Mouse (Mus musculus) CH12.LX (cell line): ENCODE results near the gene Ush1g. TPM values are rescaled to one million over a fixed set of nuclear protein-coding genes. Genes with fewer than 3 reads are reported as not detected.

ENCODE experiments used
- DNase-seq: peaks from one replicate; pipeline ENCODE4 v3.0.0-alpha.2; 2013; ENCODE audit errors: extremely low read depth
- H3K27ac ChIP-seq: 2 replicates; pipeline ENCODE4 v1.5.1; 2012; ENCODE audit warnings: low read depth, mild to moderate bottlenecking, control low read depth, moderate library complexity; ENCODE audit not compliant: insufficient read depth
- H3K27me3 ChIP-seq: replicated peaks from 2 replicates; pipeline ENCODE3; 2012; ENCODE audit warnings: inconsistent platforms
- H3K36me3 ChIP-seq, 2 experiments: replicated peaks in 1 of 2; 2 replicates each; pipeline versions ENCODE3 to v1.6.1; 2012; ENCODE audit warnings: inconsistent platforms in 1 of 2, low read length in 1 of 2, mild to moderate bottlenecking in 1 of 2, mixed read lengths in 1 of 2, moderate library complexity in 1 of 2; ENCODE audit not compliant: control insufficient read depth in 1 of 2, insufficient read depth in 1 of 2
- H3K4me1 ChIP-seq, 2 experiments: 2 replicates each; pipeline ENCODE4 v1.6.1; 2012; ENCODE audit warnings: inconsistent platforms in 1 of 2, moderate library complexity in 1 of 2; ENCODE audit not compliant: insufficient read depth in 2 of 2, control insufficient read depth in 1 of 2
- H3K4me2 ChIP-seq: 2 replicates; pipeline ENCODE4 v1.6.1; 2012; ENCODE audit warnings: low read depth, mild to moderate bottlenecking, control low read depth; ENCODE audit not compliant: poor library complexity, insufficient read depth, severe bottlenecking
- H3K4me3 ChIP-seq, 3 experiments: fragments of 150-350 bp in 1 of 3; sonication (generic) in 1 of 3; replicated peaks in 1 of 3; 2 replicates each; pipeline versions ENCODE3 to v1.5.1; 2011 to 2012; ENCODE audit warnings: low read depth in 2 of 3, low read length in 2 of 3, mild to moderate bottlenecking in 2 of 3, moderate library complexity in 2 of 3, control low read depth in 1 of 3, improper control_type of control experiment in 1 of 3, inconsistent platforms in 1 of 3, mixed read lengths in 1 of 3; ENCODE audit not compliant: poor library complexity in 1 of 3
- H3K79me2 ChIP-seq: replicated peaks from 2 replicates; pipeline ENCODE4 v1.6.1; 2012; ENCODE audit warnings: mild to moderate bottlenecking, moderate library complexity; ENCODE audit not compliant: control insufficient read depth, poor library complexity, insufficient read depth, severe bottlenecking; ENCODE audit errors: extremely low read depth
- H3K9ac ChIP-seq: 2 replicates; pipeline ENCODE4 v1.6.1; 2012; ENCODE audit warnings: low read depth, mild to moderate bottlenecking, control low read depth, moderate library complexity; ENCODE audit not compliant: insufficient read depth
- H3K9me3 ChIP-seq: replicated peaks from 2 replicates; pipeline ENCODE3; 2012; ENCODE audit warnings: low read length, inconsistent platforms, mixed read lengths
- BHLHE40 ChIP-seq: IDR thresholded peaks from 2 replicates; pipeline ENCODE4 v1.6.1; 2011; ENCODE audit warnings: mild to moderate bottlenecking, low read depth, low read length, improper control_type of control experiment
- CTCF ChIP-seq, 2 experiments: IDR thresholded peaks in 1 of 2; conservative IDR thresholded peaks in 1 of 2; 2 replicates each; pipeline ENCODE4 v1.5.1; 2011 to 2012; ENCODE audit warnings: low read depth in 2 of 2, low read length in 2 of 2, improper control_type of control experiment in 1 of 2, inconsistent platforms in 1 of 2, mild to moderate bottlenecking in 1 of 2, moderate library complexity in 1 of 2
- ELF1 ChIP-seq: IDR thresholded peaks from 2 replicates; pipeline ENCODE4 v1.6.1; 2014; ENCODE audit warnings: low read depth, mild to moderate bottlenecking, inconsistent platforms, low read length, improper control_type of control experiment
- ETS1 ChIP-seq: conservative IDR thresholded peaks from 2 replicates; pipeline ENCODE4 v1.6.1; 2012; ENCODE audit warnings: low read depth, mild to moderate bottlenecking, inconsistent platforms, low read length, improper control_type of control experiment, moderate library complexity
- HCFC1 ChIP-seq: IDR thresholded peaks from 2 replicates; pipeline ENCODE4 v1.6.1; 2012; ENCODE audit warnings: low read depth, mild to moderate bottlenecking, inconsistent platforms, low read length, improper control_type of control experiment
- IRF4 ChIP-seq: IDR thresholded peaks from 2 replicates; pipeline ENCODE4 v1.6.1; 2014; ENCODE audit warnings: low read depth, mild to moderate bottlenecking, inconsistent platforms, low read length, improper control_type of control experiment
- JUN ChIP-seq: IDR thresholded peaks from 2 replicates; pipeline ENCODE4 v1.6.1; 2011; ENCODE audit warnings: low read depth, mild to moderate bottlenecking, low read length, improper control_type of control experiment, moderate library complexity; ENCODE audit not compliant: insufficient read depth
- JUND ChIP-seq: conservative IDR thresholded peaks from 2 replicates; pipeline ENCODE4 v1.6.1; 2011; ENCODE audit warnings: low read depth, low read length, improper control_type of control experiment
- MAX ChIP-seq: IDR thresholded peaks from 2 replicates; pipeline ENCODE4 v1.6.1; 2011; ENCODE audit warnings: low read length, improper control_type of control experiment
- MAZ ChIP-seq: IDR thresholded peaks from 2 replicates; pipeline ENCODE4 v1.6.1; 2012; ENCODE audit warnings: low read depth, mild to moderate bottlenecking, inconsistent platforms, low read length, improper control_type of control experiment, moderate library complexity
- MYC ChIP-seq: IDR thresholded peaks from 2 replicates; pipeline ENCODE4 v1.6.1; 2011; ENCODE audit warnings: low read depth, mild to moderate bottlenecking, improper control_type of control experiment, low read length
- NELFE ChIP-seq: IDR thresholded peaks from 2 replicates; pipeline ENCODE4 v1.6.1; 2011; ENCODE audit warnings: low read depth, low read length, improper control_type of control experiment
- NRF1 ChIP-seq: IDR thresholded peaks from 2 replicates; pipeline ENCODE4 v1.6.1; 2014; ENCODE audit warnings: low read depth, mild to moderate bottlenecking, inconsistent platforms, low read length, improper control_type of control experiment, moderate library complexity
- POLR2A ChIP-seq: IDR thresholded peaks from 2 replicates; pipeline ENCODE4 v1.6.1; 2011; ENCODE audit warnings: low read depth, mild to moderate bottlenecking, improper control_type of control experiment, low read length
- POLR2AphosphoS2 ChIP-seq: IDR thresholded peaks from 2 replicates; pipeline ENCODE4 v1.6.1; 2011; ENCODE audit warnings: low read depth, low read length, improper control_type of control experiment
- RAD21 ChIP-seq: IDR thresholded peaks from 2 replicates; pipeline ENCODE4 v1.6.1; 2011; ENCODE audit warnings: low read depth, mild to moderate bottlenecking, low read length, improper control_type of control experiment, moderate library complexity
- SMC3 ChIP-seq: IDR thresholded peaks from 2 replicates; pipeline ENCODE4 v1.6.1; 2011; ENCODE audit warnings: low read depth, low read length, improper control_type of control experiment
- TBP ChIP-seq: conservative IDR thresholded peaks from 2 replicates; pipeline ENCODE4 v1.6.1; 2011; ENCODE audit warnings: low read depth, low read length, improper control_type of control experiment
- TCF12 ChIP-seq: IDR thresholded peaks from 2 replicates; pipeline ENCODE4 v1.6.1; 2014; ENCODE audit warnings: low read depth, mild to moderate bottlenecking, inconsistent platforms, low read length, improper control_type of control experiment
- USF1 ChIP-seq: IDR thresholded peaks from 2 replicates; pipeline ENCODE4 v1.6.1; 2014; ENCODE audit warnings: low read depth, mild to moderate bottlenecking, inconsistent platforms, low read length, improper control_type of control experiment
- USF2 ChIP-seq: conservative IDR thresholded peaks from 2 replicates; pipeline ENCODE4 v1.6.1; 2011; ENCODE audit warnings: low read depth, low read length, improper control_type of control experiment
- ZC3H11A ChIP-seq: IDR thresholded peaks from 2 replicates; pipeline ENCODE4 v1.6.1; 2012; ENCODE audit warnings: low read depth, mild to moderate bottlenecking, inconsistent platforms, low read length, improper control_type of control experiment
- ZKSCAN1 ChIP-seq: IDR thresholded peaks from 2 replicates; pipeline ENCODE4 v1.6.1; 2012; ENCODE audit warnings: low read depth, inconsistent platforms, low read length, improper control_type of control experiment, borderline replicate concordance
- ZMIZ1 ChIP-seq: IDR thresholded peaks from 2 replicates; pipeline ENCODE4 v1.6.1; 2012; ENCODE audit warnings: low read depth, mild to moderate bottlenecking, inconsistent platforms, low read length, improper control_type of control experiment
- ZNF384 ChIP-seq: IDR thresholded peaks from 2 replicates; pipeline ENCODE4 v1.6.1; 2012; ENCODE audit warnings: low read depth, low read length, improper control_type of control experiment, inconsistent platforms
- dilution Hi-C: fragments of 300-500 bp; cut with MboI; formaldehyde crosslinking; loops from 2 replicates; pipeline ENCODE4 v1.14.3; 2020; ENCODE audit warnings: low sequenced_read_pairs; ENCODE audit not compliant: extremely low pct_unique_long_range_greater_than_20kb, extremely low pct_ligation_motif_present
- in situ Hi-C: fragments of 300-500 bp; cut with MboI; formaldehyde crosslinking; loops from 3 replicates; pipeline ENCODE4 v1.14.3; 2019; ENCODE audit warnings: low sequenced_read_pairs, low pct_ligation_motif_present, low pct_unique_long_range_greater_than_20kb, mixed read lengths
- polyA plus RNA-seq: library from polyadenylated mRNA; unstranded; fragments of >175 nt; gene quantifications from 2 replicates; pipeline ENCODE4 v1.2.1, GENCODE M21; 2012; ENCODE audit warnings: low read depth; ENCODE audit not compliant: insufficient read length
- total RNA-seq, 2 experiments: library from RNA; depleted of rRNA; stranded (reverse); fragments of 300-350 nt in 1 of 2; fragments of >200 nt in 1 of 2; gene quantifications; 2 replicates each; pipeline ENCODE4 v1.2.3; 2012 to 2014

Ush1g gene
- total and polyA plus RNA-seq, 3 experiments, result 0.42 TPM; not detected in 2

GRCm38 (mm10) chr11:115354183-115354582 lies 32.3 kb upstream of the Ush1g start:
- TF ChIP-seq IRF4, result 0 out of 2 replicates have a peak, but pooled peaks have one; percentile 18
- no peak for TF ChIP-seq USF2
- TF ChIP-seq POLR2A, result no peak
- peak; percentile 66 for TF ChIP-seq ZC3H11A
- no peak for TF ChIP-seq MAX
- TF ChIP-seq BHLHE40, result no peak
- no peak for TF ChIP-seq TBP
- TF ChIP-seq RAD21, result peak; percentile 86
- TF ChIP-seq JUND, result no peak
- peak; percentile 22; the same call in 1 of the 2 replicates for TF ChIP-seq TCF12
- TF ChIP-seq JUN, result no peak
- peak; percentile 44; the same call in 1 of the 2 replicates for TF ChIP-seq MAZ
- TF ChIP-seq SMC3, result peak; percentile 98
- no peak for TF ChIP-seq ZMIZ1
- TF ChIP-seq HCFC1, result no peak
- 0 out of 2 replicates have a peak, but pooled peaks have one; percentile 13 for TF ChIP-seq ELF1
- no peak for TF ChIP-seq ETS1
- TF ChIP-seq CTCF (conservative IDR thresholded peaks at IDR 0.05 in 1 of 2, IDR thresholded peaks at IDR 0.05 in 1 of 2; ENCODE audit: low read depth in 2 of 2, low read length in 2 of 2), result peak; percentile 96 to 97
- H3K4me3 ChIP-seq, result no peak overlapping the region
- no peak overlapping the region for H3K4me2 ChIP-seq
- no peaks in the 10 kb centered on the region for H3K36me3 ChIP-seq
- in situ Hi-C loops (loop anchor here (10.0 kb wide), 1 partner anchor 361 kb away; no protein-coding TSS in a partner anchor), dilution Hi-C loops (no loop called here)
- peaks cover 3% of the 10 kb centered on the region in 2 experiments; a peak in 2 of 4 replicates for H3K4me1 ChIP-seq
- no peak overlapping the region for H3K27ac ChIP-seq
- no peaks in the 10 kb centered on the region for H3K79me2 ChIP-seq
- DNase-seq, result peak; percentile 85
- H3K27me3 ChIP-seq, result peaks cover 88% of the 10 kb centered on the region
- no peak overlapping the region for H3K9ac ChIP-seq
- H3K9me3 ChIP-seq, result peaks cover 15% of the 10 kb centered on the region

- H3K27me3 ChIP-seq, result peaks cover 89% of the 10 kb centered on the region
- TF ChIP-seq USF1 (no peak), MYC (no peak), BHLHE40 (no peak), USF2 (no peak), TCF12 (no peak), TBP (no peak), POLR2AphosphoS2 (no peak), ETS1 (no peak), NRF1 (no peak), ZNF384 (no peak), NELFE (no peak), ZKSCAN1 (no peak), SMC3 (no peak), MAZ (no peak)
- TF ChIP-seq, all 38 proteins: peak for 0
- dilution Hi-C loops, result no loop called here
Measured at GRCm38 (mm10) chr11:115353375-115353774, 31.5 kb upstream of the Ush1g start.

More at GRCm38 (mm10) chr11:115353375-115353774, 31.5 kb upstream of the Ush1g start:
- H3K4me1 ChIP-seq, result peaks cover 0 to 3% of the 10 kb centered on the region in 2 experiments; a peak in 1 of 4 replicates
- DNase-seq, result no peak
- no peak overlapping the region for H3K4me3 ChIP-seq
- H3K27ac ChIP-seq, result no peak overlapping the region
- no peak overlapping the region for H3K9ac ChIP-seq
- no peaks in the 10 kb centered on the region for H3K79me2 ChIP-seq
- no peak overlapping the region for H3K4me2 ChIP-seq
- H3K9me3 ChIP-seq, result peaks cover 15% of the 10 kb centered on the region
- no peaks in the 10 kb centered on the region for H3K36me3 ChIP-seq
- in situ Hi-C loops, result loop anchor here (10.0 kb wide), 1 partner anchor 361 kb away; no protein-coding TSS in a partner anchor
